Mouse (Mus musculus) liver, adult 2 months (tissue): ENCODE measurements around the gene Adgrg4. TPM values are rescaled to one million over a fixed set of nuclear protein-coding genes. Genes with fewer than 3 reads are reported as not detected.

Experiments used
- DNase-seq: peaks from one replicate; pipeline ENCODE4 v3.0.0-alpha.2; 2011; ENCODE audit warnings: low read depth, low spot score; ENCODE audit errors: extremely low read depth
- H3K27ac ChIP-seq: fragments of 200-500 bp; replicated peaks from 2 replicates; pipeline ENCODE4 v1.5.1; 2012; ENCODE audit warnings: low read depth, mild to moderate bottlenecking, control low read depth, inconsistent platforms, low read length; ENCODE audit not compliant: insufficient read depth
- H3K27me3 ChIP-seq: fragments of 200-500 bp; 2 replicates; pipeline ENCODE4 v1.6.1; 2012; ENCODE audit warnings: mild to moderate bottlenecking, moderate library complexity, low read length, inconsistent platforms; ENCODE audit not compliant: control insufficient read depth, insufficient read depth
- H3K36me3 ChIP-seq: fragments of 200-500 bp; 2 replicates; pipeline ENCODE4 v1.6.1; 2012; ENCODE audit warnings: low read length, inconsistent platforms; ENCODE audit not compliant: control insufficient read depth, insufficient read depth
- H3K4me1 ChIP-seq: fragments of 200-500 bp; 2 replicates; pipeline ENCODE4 v1.6.1; 2011; ENCODE audit warnings: low read length; ENCODE audit not compliant: control insufficient read depth, insufficient read depth
- H3K4me3 ChIP-seq: fragments of 200-500 bp; 2 replicates; pipeline ENCODE4 v1.5.1; 2011; ENCODE audit warnings: low read depth, mild to moderate bottlenecking, control low read depth, low read length, moderate library complexity; ENCODE audit not compliant: insufficient read depth
- H3K79me2 ChIP-seq: fragments of 200-500 bp; 2 replicates; pipeline ENCODE4 v1.6.1; 2012; ENCODE audit warnings: inconsistent platforms, mild to moderate bottlenecking, low read length, moderate library complexity; ENCODE audit not compliant: control insufficient read depth, insufficient read depth
- H3K9ac ChIP-seq: fragments of 200-500 bp; 2 replicates; pipeline ENCODE4 v1.6.1; 2012; ENCODE audit warnings: low read depth, mild to moderate bottlenecking, control low read depth, inconsistent platforms, low read length
- CTCF ChIP-seq: fragments of 200-500 bp; IDR thresholded peaks from 2 replicates; pipeline ENCODE4 v1.5.1; 2011; ENCODE audit warnings: low read depth, low read length, control low read depth
- POLR2A ChIP-seq: fragments of 200-500 bp; IDR thresholded peaks from 2 replicates; pipeline ENCODE4 v1.6.1; 2011; ENCODE audit warnings: low read length, control low read depth; ENCODE audit not compliant: insufficient read depth; ENCODE audit errors: extremely low read depth
- WGBS: fragments of 180-500 bp; shearing (Covaris S2); methylation state at CpG from one replicate; pipeline ENCODE4 v1.1.7; 2018; 5-methylcytosine and 5-hydroxymethylcytosine counted together
- polyA plus RNA-seq: library from polyadenylated mRNA; depleted of rRNA; stranded (reverse); fragments of >200 nt; gene quantifications from 2 replicates; pipeline ENCODE4 v1.2.3, GENCODE M21; 2012; rRNA removed
- total RNA-seq: library from RNA; depleted of rRNA; stranded (reverse); fragments of >200 nt; gene quantifications from 2 replicates; pipeline ENCODE4 v1.2.3, GENCODE M21; 2014; rRNA removed

Adgrg4 gene
- total and polyA plus RNA-seq, 2 experiments, result not detected

DNA sequence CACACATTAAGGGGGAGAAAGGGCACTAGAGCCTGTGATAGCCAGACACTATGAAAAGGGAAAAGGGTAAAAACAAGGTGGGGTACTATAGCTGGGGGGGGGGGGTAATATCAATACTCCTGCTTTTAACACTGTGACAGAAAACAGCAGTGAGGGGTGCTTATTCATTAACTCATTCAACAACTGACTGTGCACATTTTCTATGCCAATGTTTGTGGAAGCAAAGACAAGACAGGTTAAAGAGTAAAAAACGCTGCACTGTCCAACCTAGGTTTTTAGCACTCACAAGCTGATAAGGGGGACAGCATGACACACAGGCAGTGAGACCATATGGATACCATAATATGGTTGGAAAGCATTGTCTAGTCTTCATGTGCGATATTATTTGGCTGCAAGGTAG, 142.9 kb downstream of the Adgrg4 start:
- 49% methylated on average over 2 of the region's 2 CpGs for WGBS
- Histone ChIP-seq H3K27ac (no peak overlapping the region), H3K4me3 (no peak overlapping the region), H3K79me2 (no peaks in the 10 kb centered on the region), H3K36me3 (no peaks in the 10 kb centered on the region), H3K27me3 (no peaks in the 10 kb centered on the region), H3K9ac (no peak overlapping the region), H3K4me1 (no peaks in the 10 kb centered on the region; the same call in 1 of the 2 replicates)
- TF ChIP-seq POLR2A (no peak), CTCF (no peak)
- DNase-seq, result peak; percentile 2

DNA sequence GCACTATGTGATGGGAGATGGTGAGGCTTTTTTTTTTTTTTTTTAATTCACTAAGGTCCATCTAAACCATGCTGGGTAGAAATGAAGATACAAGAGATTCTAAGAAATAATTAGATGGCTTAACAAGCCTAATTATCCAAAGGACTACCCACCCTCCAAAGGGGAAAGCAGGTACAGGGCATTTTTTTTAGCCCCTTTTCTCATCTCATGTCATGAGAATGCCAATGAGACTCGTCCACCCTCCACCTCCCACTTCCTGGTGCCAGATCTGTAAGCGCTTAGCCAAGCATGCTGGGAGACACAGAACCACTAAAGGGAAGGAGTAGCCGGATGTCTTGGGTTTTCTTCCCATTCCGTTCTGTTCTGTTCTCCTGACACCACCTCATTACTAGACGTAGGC, 172.8 kb downstream of the Adgrg4 start, which contains the start of gene Brs3:
Brs3 (plus strand) TSS at position 301 of the 400 bp plus-strand sequence.
- no peaks in the 10 kb centered on the region for H3K4me1 ChIP-seq
- no peak for DNase-seq
- no peak within 1 kb of the TSS for H3K27ac ChIP-seq
- H3K27me3 ChIP-seq, result no peaks in the 10 kb centered on the region
- no peaks in the 10 kb centered on the region for H3K36me3 ChIP-seq
- no peak within 1 kb of the TSS for H3K9ac ChIP-seq
- TF ChIP-seq POLR2A, result no peak
- TF ChIP-seq CTCF, result no peak
- 77% methylated on average over 5 of the region's 5 CpGs for WGBS
- no peaks in the 10 kb centered on the region for H3K79me2 ChIP-seq
- no peak within 1 kb of the TSS for H3K4me3 ChIP-seq

DNA sequence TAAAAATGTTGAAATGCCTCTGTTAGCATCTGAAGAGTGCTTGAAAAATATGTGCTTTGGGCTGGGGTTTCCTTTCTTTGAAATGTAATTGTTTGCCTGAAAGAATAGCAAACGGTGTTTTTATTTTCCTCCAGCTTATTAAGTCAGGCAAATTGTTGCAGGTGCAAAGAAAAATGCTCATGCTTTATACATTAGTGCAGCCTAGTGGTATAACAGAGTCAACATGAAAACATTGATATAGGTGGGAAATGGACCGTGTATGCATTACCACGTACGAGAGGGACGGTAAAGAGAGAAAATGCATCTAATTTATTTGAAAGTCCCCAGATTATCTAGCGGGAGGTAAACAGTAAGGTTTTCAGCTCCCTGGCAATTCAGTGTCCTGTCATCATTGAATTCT, 173.9 kb downstream of the Adgrg4 start:
- Histone ChIP-seq H3K9ac (no peak overlapping the region), H3K79me2 (no peaks in the 10 kb centered on the region), H3K27me3 (no peaks in the 10 kb centered on the region), H3K36me3 (no peaks in the 10 kb centered on the region), H3K27ac (no peak overlapping the region), H3K4me1 (no peaks in the 10 kb centered on the region), H3K4me3 (no peak overlapping the region)
- 73% methylated on average over 6 of the region's 6 CpGs for WGBS
- TF ChIP-seq CTCF, result no peak
- no peak for TF ChIP-seq POLR2A
- DNase-seq, result no peak

Other genes with a start within 250 kb of the Adgrg4 start
- gene Fhl1, start 138.4 kb upstream of the Adgrg4 start, total RNA-seq, result 7.2 and 8.5 TPM in 2 replicates
- gene Fhl1, start 138.4 kb upstream of the Adgrg4 start, polyA plus RNA-seq, result 6.6 and 7.0 TPM in 2 replicates
- 0.07 and 0.09 TPM in 2 replicates for gene Map7d3, start 47.8 kb upstream of the Adgrg4 start, total RNA-seq
- not detected in 2 replicates for gene Map7d3, start 47.8 kb upstream of the Adgrg4 start, polyA plus RNA-seq
- not detected in 2 replicates for gene Brs3, start 172.9 kb downstream of the Adgrg4 start, total RNA-seq
- not detected in 2 replicates for gene Brs3, start 172.9 kb downstream of the Adgrg4 start, polyA plus RNA-seq
- gene Htatsf1, start 183.4 kb downstream of the Adgrg4 start, total RNA-seq, result 14.6 and 16.2 TPM in 2 replicates
- 6.1 and 7.9 TPM in 2 replicates for gene Htatsf1, start 183.4 kb downstream of the Adgrg4 start, polyA plus RNA-seq
- gene Vgll1, start 217.9 kb downstream of the Adgrg4 start, total RNA-seq, result not detected in 2 replicates
- not detected in 2 replicates for gene Vgll1, start 217.9 kb downstream of the Adgrg4 start, polyA plus RNA-seq